Mouse (Mus musculus) ES-Bruce4 (cell line): ENCODE measurements at regions not wholly inside any gene's neighbourhood (a gene's known extent, or its start where the extent isn't known, plus 50 kb on each side); places are given as distances from the start of the nearest gene placed in this dataset.
A peak's percentile ranks its signal among the peaks of the same experiment; 100 is the strongest.

Experiments used
- H3K27ac ChIP-seq: 2 replicates; pipeline ENCODE4 v1.5.1; 2012; ENCODE audit warnings: low read length, inconsistent platforms; ENCODE audit not compliant: insufficient read depth
- H3K27me3 ChIP-seq: 2 replicates; pipeline ENCODE4 v1.6.1; 2012; ENCODE audit warnings: mild to moderate bottlenecking, low read length, inconsistent platforms; ENCODE audit not compliant: control insufficient read depth, poor library complexity, insufficient read depth, severe bottlenecking
- H3K36me3 ChIP-seq: 2 replicates; pipeline ENCODE4 v1.6.1; 2012; ENCODE audit warnings: inconsistent platforms, mild to moderate bottlenecking, low read length, moderate library complexity; ENCODE audit not compliant: control insufficient read depth, poor library complexity, insufficient read depth, severe bottlenecking
- H3K4me1 ChIP-seq: one replicate; pipeline ENCODE4 v1.8.1; 2011; ENCODE audit warnings: low read length; ENCODE audit not compliant: control insufficient read depth, insufficient read depth
- H3K4me3 ChIP-seq: 2 replicates; pipeline ENCODE4 v1.5.1; 2011; ENCODE audit warnings: low read depth, mild to moderate bottlenecking, low read length
- H3K9ac ChIP-seq: 2 replicates; pipeline ENCODE4 v1.6.1; 2012; ENCODE audit warnings: low read depth, mild to moderate bottlenecking, inconsistent platforms; ENCODE audit not compliant: poor library complexity, severe bottlenecking
- H3K9me3 ChIP-seq: replicated peaks from 2 replicates; pipeline ENCODE4 v1.6.1; 2012; ENCODE audit warnings: mild to moderate bottlenecking, low read length, inconsistent platforms; ENCODE audit not compliant: control insufficient read depth, poor library complexity, insufficient read depth, severe bottlenecking
- CTCF ChIP-seq: IDR thresholded peaks from one replicate; pipeline ENCODE4 v1.8.1; 2011; ENCODE audit warnings: low read depth, low read length
- EP300 ChIP-seq: IDR thresholded peaks from 2 replicates; pipeline ENCODE4 v1.6.1; 2011; ENCODE audit warnings: low read depth, low read length; ENCODE audit not compliant: insufficient read depth
- POLR2A ChIP-seq: IDR thresholded peaks from one replicate; pipeline ENCODE4 v1.8.1; 2011; ENCODE audit warnings: low read length; ENCODE audit not compliant: insufficient read depth

DNA sequence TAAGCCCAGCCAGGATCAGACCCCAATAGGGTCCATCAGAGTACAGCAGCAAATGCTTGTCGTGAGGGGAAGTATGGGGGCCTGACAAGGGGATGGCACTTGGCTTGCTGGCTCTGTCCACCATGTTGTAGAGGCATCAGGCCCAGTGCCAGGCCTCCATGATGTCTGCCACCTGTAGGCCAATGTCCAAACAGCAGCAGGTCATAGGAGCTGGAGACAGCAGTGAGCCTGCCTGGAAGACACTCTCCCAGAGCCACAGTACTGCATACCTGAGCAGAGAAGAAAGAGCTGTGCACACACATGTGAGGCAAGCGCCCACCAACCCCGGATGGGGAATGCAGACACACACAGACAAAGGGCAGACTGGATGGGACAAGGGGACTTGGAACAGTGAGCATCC is 55.4 kb upstream of the Slc22a12 start:
- Histone ChIP-seq H3K9me3 (no peaks in the 10 kb centered on the region), H3K27ac (no peak overlapping the region), H3K4me3 (no peak overlapping the region), H3K4me1 (no peaks in the 10 kb centered on the region), H3K36me3 (no peaks in the 10 kb centered on the region), H3K9ac (no peak overlapping the region), H3K27me3 (no peaks in the 10 kb centered on the region)
- TF ChIP-seq CTCF = peak; percentile 42
- TF ChIP-seq POLR2A = no peak

DNA sequence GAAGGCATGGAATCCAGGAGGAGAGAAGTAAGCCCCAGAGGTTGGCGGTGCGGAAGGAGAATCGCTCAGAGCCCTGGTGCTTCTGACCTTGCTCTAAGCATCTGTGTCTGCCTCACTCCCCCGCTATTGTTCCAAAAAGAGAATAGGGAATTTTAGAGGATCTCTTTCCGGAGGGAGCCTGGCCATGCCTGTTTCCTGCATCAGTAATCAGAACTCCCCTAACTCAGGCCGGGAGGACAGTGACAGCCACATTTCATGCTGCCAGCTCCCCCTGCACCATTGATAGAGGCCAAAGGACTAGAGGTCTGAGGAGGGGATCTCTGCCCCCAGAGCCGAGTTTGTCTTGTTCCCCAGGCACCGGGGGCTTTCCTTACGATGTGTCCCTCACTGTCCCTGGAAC is 53.0 kb upstream of the Slc22a12 start:
- TF ChIP-seq POLR2A (no peak), EP300 (no peak), CTCF (no peak)
- H3K9ac ChIP-seq = no peak overlapping the region
- no peaks in the 10 kb centered on the region for H3K4me1 ChIP-seq

More for the DNA sequence above, 53.0 kb upstream of the Slc22a12 start:
- no peaks in the 10 kb centered on the region for H3K36me3 ChIP-seq
- H3K4me3 ChIP-seq = no peak overlapping the region
- no peak overlapping the region for H3K27ac ChIP-seq
- no peaks in the 10 kb centered on the region for H3K9me3 ChIP-seq
- no peaks in the 10 kb centered on the region for H3K27me3 ChIP-seq
